Mouse (Mus musculus) forebrain, embryonic 16.5 days (tissue): Measurements from ENCODE around the gene Atp8b3. TPM values are rescaled to one million over a fixed set of nuclear protein-coding genes. Genes with fewer than 3 reads are reported as not detected.

Source experiments
- ATAC-seq: fragments of 200-750 bp; cut with Nextera tagmentation; 2 replicates; pipeline ENCODE4 v1.8.0; 2017; ENCODE audit warnings: mild to moderate bottlenecking, moderate library complexity
- H3K27ac ChIP-seq: fragments of 300-500 bp; sonication (generic); 2 replicates; pipeline ENCODE4 v1.5.1; 2014; ENCODE audit warnings: low read length, control low read depth
- H3K27me3 ChIP-seq: fragments of 300-500 bp; sonication (generic); replicated peaks from 2 replicates; pipeline ENCODE4 v1.6.1; 2014; ENCODE audit warnings: low read length; ENCODE audit not compliant: control insufficient read depth, insufficient read depth
- H3K36me3 ChIP-seq: fragments of 300-500 bp; sonication (generic); 2 replicates; pipeline ENCODE4 v1.6.1; 2014; ENCODE audit not compliant: control insufficient read depth, insufficient read depth
- H3K4me1 ChIP-seq: fragments of 300-500 bp; sonication (generic); replicated peaks from 2 replicates; pipeline ENCODE4 v1.6.1; 2014; ENCODE audit warnings: low read length; ENCODE audit not compliant: control insufficient read depth, insufficient read depth
- H3K4me2 ChIP-seq: fragments of 300-500 bp; sonication (generic); 2 replicates; pipeline ENCODE4 v1.6.1; 2014; ENCODE audit warnings: mild to moderate bottlenecking, low read length, control low read depth
- H3K4me3 ChIP-seq: fragments of 300-500 bp; sonication (generic); replicated peaks from 2 replicates; pipeline ENCODE4 v1.5.1; 2014; ENCODE audit warnings: mild to moderate bottlenecking, low read length, control low read depth
- H3K9ac ChIP-seq: fragments of 300-500 bp; sonication (generic); replicated peaks from 2 replicates; pipeline ENCODE4 v1.6.1; 2014; ENCODE audit warnings: low read depth, low read length, control low read depth
- H3K9me3 ChIP-seq: fragments of 300-500 bp; sonication (generic); 2 replicates; pipeline ENCODE4 v1.6.1; 2016; ENCODE audit warnings: low read length; ENCODE audit not compliant: control insufficient read depth
- WGBS: fragments of 180-500 bp; shearing (Covaris S2); extraction: QIAGEN DNeasy Blood & Tissue Kit; methylation state at CpG from one replicate; pipeline ENCODE4 v1.1.7; 2014; 5-methylcytosine and 5-hydroxymethylcytosine counted together
- polyA plus RNA-seq: library from polyadenylated mRNA; unstranded; fragments of >200 nt; fragmentation: Nextera tagmentation; extraction: Ambion mirVana; gene quantifications from 2 replicates; pipeline ENCODE4 v1.2.1, GENCODE M21; 2015

Atp8b3 gene
- polyA plus RNA-seq: 0.16 and 0.23 TPM in 2 replicates

DNA sequence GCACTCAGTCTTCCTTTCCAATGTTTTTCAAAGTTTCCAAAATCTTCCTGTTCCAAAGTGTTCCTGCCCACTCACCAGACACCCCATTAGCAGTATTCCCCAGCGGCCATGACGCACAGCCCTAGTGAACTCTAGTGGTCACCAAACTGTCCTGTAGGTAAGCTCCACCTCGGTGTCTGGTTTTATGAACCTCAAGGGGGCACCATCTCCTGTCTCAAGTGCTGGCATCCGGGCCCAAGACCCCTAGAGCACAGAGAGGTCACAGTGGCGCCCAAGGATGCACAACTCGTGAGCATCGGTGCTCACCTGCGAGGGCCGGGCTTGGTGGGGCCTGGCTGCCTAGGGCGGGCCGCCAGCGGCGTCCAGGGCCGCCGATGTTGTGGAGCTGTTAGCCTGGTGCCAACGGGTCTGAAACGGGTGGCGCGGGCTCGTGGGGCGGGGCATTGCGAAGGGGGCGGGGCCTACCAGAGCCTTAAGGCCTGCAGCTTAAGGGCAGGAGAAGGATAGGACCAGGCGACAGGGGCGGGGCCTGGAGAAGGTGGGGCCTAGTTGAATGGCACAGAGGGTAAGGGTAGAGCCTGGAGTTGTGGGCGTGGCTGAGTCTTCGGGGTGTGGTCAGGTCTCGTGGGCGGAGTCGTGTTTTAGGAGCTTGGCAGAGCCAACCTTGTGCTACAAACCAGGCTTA is at the start of gene Atp8b3:
Gene Atp8b3 (minus strand): TSS at position 415 of the 685 bp plus-strand sequence.
- ATAC-seq: peak; percentile 45; the same call in 1 of the 2 replicates
- Histone ChIP-seq H3K4me3 (no peak within 1 kb of the TSS), H3K4me2 (peak within 1 kb of the TSS; percentile 21), H3K27me3 (peaks cover 12% of the 10 kb centered on the region), H3K27ac (no peak within 1 kb of the TSS), H3K9ac (no peak within 1 kb of the TSS), H3K4me1 (no peaks in the 10 kb centered on the region; the same call in 1 of the 2 replicates), H3K36me3 (peaks cover 9% of the 10 kb centered on the region; the same call in 1 of the 2 replicates), H3K9me3 (no peaks in the 10 kb centered on the region)
- 2% methylated on average over 29 of the region's 30 CpGs for WGBS

DNA sequence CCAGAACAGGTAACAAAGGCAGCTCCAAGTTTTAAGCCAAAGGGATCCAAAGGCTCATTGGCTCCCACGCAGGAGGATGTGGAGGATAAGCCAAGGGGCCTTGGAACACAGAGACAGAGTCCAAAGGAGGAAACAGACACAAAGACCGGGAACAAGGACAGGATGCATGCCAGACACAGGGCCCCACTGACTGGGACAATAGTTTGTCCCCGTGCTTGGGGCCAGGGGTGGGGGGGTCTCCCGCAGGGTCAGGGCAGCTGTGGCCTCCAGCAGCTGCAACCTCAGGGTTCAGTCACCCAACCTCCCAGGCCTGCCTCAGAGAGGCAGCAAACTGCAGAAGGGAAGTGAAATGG is 48.4 kb upstream of the Atp8b3 start:
- no peak overlapping the region for H3K4me2 ChIP-seq
- no peaks in the 10 kb centered on the region for H3K9me3 ChIP-seq
- H3K4me3 ChIP-seq: no peak overlapping the region
- no peak for ATAC-seq
- no peaks in the 10 kb centered on the region; the same call in 1 of the 2 replicates for H3K27me3 ChIP-seq
- no peak overlapping the region for H3K9ac ChIP-seq
- peaks cover 23% of the 10 kb centered on the region for H3K4me1 ChIP-seq
- no peak overlapping the region for H3K27ac ChIP-seq
- no peaks in the 10 kb centered on the region for H3K36me3 ChIP-seq
- WGBS: 40% methylated on average over 4 of the region's 4 CpGs

DNA sequence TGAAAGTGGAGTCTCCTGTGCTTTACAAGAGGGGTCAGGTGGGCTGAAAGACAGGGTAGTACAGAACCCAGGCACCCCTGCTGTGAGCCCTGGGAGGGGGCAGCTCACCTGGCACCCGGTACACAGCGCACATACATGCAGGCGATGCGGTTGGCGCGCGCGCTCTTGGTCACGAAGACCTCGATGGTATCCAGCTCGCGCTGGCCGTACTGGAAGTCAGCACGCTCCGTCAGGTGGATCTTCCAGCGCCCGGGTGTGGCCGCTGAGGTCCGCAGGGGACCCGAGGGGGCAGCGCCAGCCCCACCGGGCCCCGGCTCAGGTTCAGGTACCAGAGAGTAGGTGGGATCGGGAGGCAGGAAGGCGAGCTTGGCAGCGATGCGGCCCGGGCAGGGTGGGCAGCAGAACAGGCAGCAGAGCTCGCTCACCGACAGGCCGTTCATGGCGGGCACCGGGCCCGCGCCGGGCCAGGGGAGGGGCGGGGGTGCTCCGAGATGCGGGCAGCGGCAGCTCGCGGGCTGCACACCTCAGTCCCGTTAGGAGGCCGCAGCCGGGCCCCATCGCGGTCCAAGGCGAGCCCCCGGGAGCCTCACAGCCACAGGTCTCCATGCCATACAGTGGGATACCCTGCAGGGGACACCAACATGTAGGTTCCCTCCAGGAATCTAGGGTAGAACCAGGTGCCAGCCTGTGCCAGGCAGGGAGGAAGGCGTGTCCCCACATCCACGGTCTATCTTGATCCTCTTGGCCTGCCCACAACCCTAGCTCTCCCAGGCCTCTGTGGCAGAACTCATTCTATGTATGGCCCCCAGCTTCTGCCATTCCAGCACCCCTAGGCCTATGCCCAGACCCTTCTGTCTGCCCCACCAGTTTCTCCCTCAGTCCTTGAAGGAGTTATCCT is 47.7 kb upstream of the Atp8b3 start:
- Histone ChIP-seq H3K4me1 (peaks cover 23% of the 10 kb centered on the region), H3K4me2 (no peak overlapping the region), H3K9me3 (no peaks in the 10 kb centered on the region), H3K27ac (no peak overlapping the region), H3K27me3 (no peaks in the 10 kb centered on the region), H3K4me3 (no peak overlapping the region), H3K36me3 (no peaks in the 10 kb centered on the region), H3K9ac (no peak overlapping the region)
- WGBS: 94% methylated on average over 49 of the region's 51 CpGs
- no peak for ATAC-seq

DNA sequence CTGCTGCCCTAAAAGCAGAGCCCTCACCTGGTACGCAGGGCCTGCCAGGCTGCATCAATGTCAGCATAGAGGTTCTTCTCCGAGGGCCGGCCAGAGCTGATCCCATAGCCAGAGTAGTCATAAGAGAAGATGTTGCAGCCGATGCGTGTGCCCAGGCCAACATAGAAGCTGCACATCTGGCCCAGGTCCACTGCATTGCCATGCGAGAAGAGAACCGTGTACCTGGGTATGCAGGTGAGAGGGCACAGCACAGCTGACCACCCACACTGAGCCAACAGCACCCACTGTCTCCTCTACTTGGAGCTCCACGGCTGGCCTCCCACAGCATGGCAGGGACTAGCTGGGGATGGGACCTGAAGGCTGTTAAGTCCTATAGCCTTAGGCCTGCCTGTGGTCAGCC is 46.7 kb upstream of the Atp8b3 start:
- H3K27ac ChIP-seq: no peak overlapping the region
- no peaks in the 10 kb centered on the region for H3K9me3 ChIP-seq
- ATAC-seq: no peak
- WGBS: 96% methylated on average over 8 of the region's 8 CpGs
- no peak overlapping the region for H3K4me3 ChIP-seq
- no peaks in the 10 kb centered on the region for H3K27me3 ChIP-seq
- peaks cover 23% of the 10 kb centered on the region for H3K4me1 ChIP-seq
- no peaks in the 10 kb centered on the region for H3K36me3 ChIP-seq
- H3K4me2 ChIP-seq: no peak overlapping the region
- no peak overlapping the region for H3K9ac ChIP-seq

DNA sequence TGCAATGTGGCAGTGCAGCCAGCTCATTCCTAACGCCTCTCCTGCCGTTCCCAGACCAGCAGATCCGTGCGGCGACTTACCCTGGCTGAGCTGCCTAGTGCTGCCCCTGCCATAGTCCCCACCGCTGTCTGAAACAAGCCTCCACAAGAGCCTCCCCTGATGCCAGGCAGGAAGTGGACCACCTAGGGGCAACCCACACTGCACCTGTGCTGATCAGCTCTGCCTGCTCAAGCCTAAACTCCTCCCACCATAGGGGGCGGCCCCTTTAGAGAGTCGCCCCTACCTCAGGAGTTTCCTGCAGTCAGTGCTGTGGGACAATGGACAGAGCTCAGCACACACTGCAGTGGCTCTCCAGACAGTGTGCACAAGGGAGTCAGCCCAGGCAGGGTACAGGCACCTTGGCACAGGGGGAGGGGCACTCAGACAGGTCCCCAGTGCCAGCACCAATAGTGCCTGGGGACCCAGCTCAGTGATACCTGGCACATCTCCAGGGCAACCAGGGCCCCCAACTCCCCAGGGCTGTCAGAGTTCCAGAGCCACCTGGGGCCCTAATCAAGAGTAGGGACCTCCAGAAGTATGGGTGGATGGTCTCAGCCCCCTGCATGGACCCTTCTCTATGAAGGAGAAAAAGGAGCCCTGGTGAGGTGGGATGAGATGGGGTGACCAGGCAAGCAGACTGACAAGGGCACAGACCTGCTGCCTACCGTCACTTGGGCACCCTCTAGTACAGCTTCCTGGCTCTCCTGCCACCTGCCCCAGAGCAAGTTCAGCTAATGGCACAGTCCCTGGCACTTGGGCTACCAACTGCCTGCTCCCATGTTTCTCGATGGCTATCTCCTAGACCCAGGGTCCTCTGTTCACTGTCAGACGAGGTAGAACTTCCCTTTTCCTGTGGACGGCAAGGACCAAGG is 46.0 kb upstream of the Atp8b3 start:
- H3K36me3 ChIP-seq: no peaks in the 10 kb centered on the region

DNA sequence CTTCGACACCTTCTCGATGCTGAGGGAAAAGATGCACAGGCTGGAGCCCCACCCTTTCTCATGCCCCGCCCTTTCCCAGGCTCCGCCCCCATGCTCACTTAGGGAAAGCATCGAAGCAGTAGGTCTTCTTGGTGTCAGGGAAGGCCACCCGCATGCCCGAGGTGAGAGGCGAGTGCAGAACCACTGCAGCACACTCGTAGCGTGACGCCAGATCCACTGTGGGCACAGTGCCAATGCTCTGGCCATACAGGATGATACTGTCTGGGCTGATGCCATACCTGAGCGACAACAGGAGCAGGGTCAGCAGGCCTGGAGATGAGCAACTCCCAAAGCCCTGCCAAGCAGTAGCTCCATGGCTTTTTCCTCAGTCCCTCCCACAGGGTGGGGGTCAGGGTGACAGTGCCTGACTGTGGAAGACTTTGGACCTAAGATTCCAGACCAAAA is 45.1 kb upstream of the Atp8b3 start:
- H3K9me3 ChIP-seq: no peaks in the 10 kb centered on the region
- H3K4me3 ChIP-seq: no peak overlapping the region
- no peak overlapping the region for H3K9ac ChIP-seq
- peaks cover 16% of the 10 kb centered on the region for H3K4me1 ChIP-seq
- no peaks in the 10 kb centered on the region for H3K36me3 ChIP-seq
- H3K27ac ChIP-seq: no peak overlapping the region
- ATAC-seq: no peak
- 63% methylated on average over 12 of the region's 12 CpGs for WGBS
- H3K27me3 ChIP-seq: no peaks in the 10 kb centered on the region
- H3K4me2 ChIP-seq: no peak overlapping the region

More for the DNA sequence above, 46.0 kb upstream of the Atp8b3 start:
- Histone ChIP-seq H3K4me3 (no peak overlapping the region), H3K27me3 (no peaks in the 10 kb centered on the region), H3K9me3 (no peaks in the 10 kb centered on the region), H3K27ac (no peak overlapping the region), H3K4me2 (no peak overlapping the region), H3K9ac (no peak overlapping the region), H3K4me1 (peaks cover 23% of the 10 kb centered on the region)
- 73% methylated on average over 12 of the region's 12 CpGs for WGBS
- peak; percentile 10; the same call in 1 of the 2 replicates for ATAC-seq

DNA sequence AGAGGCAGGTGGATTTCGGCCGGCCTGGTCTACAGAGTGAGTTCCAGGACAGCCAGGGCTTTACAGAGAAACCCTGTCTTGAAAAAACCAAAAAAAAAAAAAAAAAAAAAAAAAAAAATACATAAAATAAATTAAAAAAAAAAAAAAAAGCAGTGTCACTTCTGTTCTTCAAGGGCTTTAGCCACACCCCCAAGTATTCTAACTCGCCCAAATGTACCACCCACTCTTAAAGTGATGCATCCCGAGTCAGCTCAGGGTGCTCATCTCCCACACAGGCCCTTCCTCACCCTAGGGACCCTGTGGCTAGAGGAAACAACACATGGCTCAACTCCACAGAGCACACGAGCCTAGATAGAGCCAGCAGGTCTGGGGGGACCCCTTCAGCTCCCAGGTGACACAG is 44.1 kb upstream of the Atp8b3 start:
- no peaks in the 10 kb centered on the region for H3K36me3 ChIP-seq
- no peak overlapping the region for H3K27ac ChIP-seq
- no peaks in the 10 kb centered on the region for H3K27me3 ChIP-seq
- H3K4me3 ChIP-seq: no peak overlapping the region
- 88% methylated on average over 5 of the region's 5 CpGs for WGBS
- no peak overlapping the region for H3K9ac ChIP-seq
- ATAC-seq: no peak
- H3K4me2 ChIP-seq: no peak overlapping the region
- H3K4me1 ChIP-seq: peaks cover 15% of the 10 kb centered on the region
- no peaks in the 10 kb centered on the region for H3K9me3 ChIP-seq

DNA sequence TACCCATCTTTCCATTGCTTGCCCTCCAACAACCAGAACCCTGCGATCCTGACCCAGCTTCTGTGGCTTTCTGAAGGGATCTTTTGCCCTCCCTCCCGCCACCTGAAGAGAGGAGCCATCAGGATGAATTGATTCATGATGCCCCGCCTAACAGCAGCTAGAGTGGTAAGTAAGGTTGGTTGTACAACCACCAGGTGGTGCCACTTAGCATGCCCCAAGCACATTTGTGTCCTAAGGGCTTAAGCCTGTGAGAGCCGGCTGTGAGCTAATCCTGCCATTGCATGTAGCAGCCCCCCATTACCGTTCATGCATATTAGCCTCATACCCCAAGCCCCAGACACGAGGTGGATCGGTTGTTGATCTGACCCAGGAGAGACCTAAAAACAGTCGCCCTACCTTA is 40.0 kb upstream of the Atp8b3 start:
- WGBS: 6% methylated on average over 8 of the region's 8 CpGs
- ATAC-seq: no peak
- Histone ChIP-seq H3K4me3 (no peak overlapping the region), H3K4me2 (no peak overlapping the region), H3K9ac (no peak overlapping the region), H3K27ac (no peak overlapping the region), H3K9me3 (no peaks in the 10 kb centered on the region), H3K27me3 (no peaks in the 10 kb centered on the region), H3K36me3 (no peaks in the 10 kb centered on the region), H3K4me1 (peaks cover 32% of the 10 kb centered on the region)
